Mouse (Mus musculus) heart, adult 2 months (tissue): ENCODE results near the gene Muc5ac.

Experiments
- CTCF ChIP-seq: fragments of 200-600 bp; IDR thresholded peaks from 2 replicates; pipeline ENCODE4 v1.8.1; 2022; ENCODE audit warnings: antibody characterized with exemption, mild to moderate bottlenecking, moderate library complexity
- EP300 ChIP-seq: fragments of 200-500 bp; IDR thresholded peaks from 2 replicates; pipeline ENCODE4 v1.6.1; 2011; ENCODE audit warnings: low read depth, low read length, control low read depth; ENCODE audit not compliant: insufficient read depth
- POLR2A ChIP-seq: fragments of 200-500 bp; IDR thresholded peaks from 2 replicates; pipeline ENCODE4 v1.6.1; 2011; ENCODE audit warnings: mild to moderate bottlenecking, low read depth, low read length, control low read depth; ENCODE audit not compliant: insufficient read depth

GRCm38 (mm10) chr7:141747451-141748100 lies 41.2 kb upstream of the Muc5ac start:
- TF ChIP-seq CTCF (no peak), EP300 (no peak), POLR2A (no peak)
